Comparison of ENCODE assay signal across 8 mouse cellular contexts in the genomic region with DNA sequence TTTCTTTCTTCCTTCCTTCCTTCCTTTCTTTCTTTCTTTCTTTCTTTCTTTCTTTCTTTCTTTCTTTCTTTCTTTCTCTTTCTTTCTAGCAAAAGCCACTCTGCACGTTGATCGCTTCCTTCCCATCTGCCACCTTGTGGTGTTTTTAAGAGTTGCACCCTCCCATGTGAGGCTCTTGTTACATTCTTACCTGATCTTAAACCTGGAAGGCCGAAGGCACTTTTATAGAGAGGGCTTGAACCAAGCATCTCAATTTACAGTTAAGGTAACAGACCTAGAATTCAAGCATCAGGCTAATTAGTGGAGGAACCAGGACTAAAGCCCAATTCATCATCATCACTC. TPM values are rescaled to one million over a fixed set of nuclear protein-coding genes. Genes with fewer than 3 reads are reported as not detected.
A peak's percentile ranks its signal among the peaks of the same experiment; 100 is the strongest.
DNase-seq lines count a peak whose midpoint lies in the region; ATAC-seq and TF ChIP-seq lines count a peak whose summit lies in the region.
"Had no signal": no experiment of that assay in that cellular context is flagged by ENCODE, and none has a peak within 500 bp of the region (broad histone marks: within the 10 kb centered on the region; RNA-seq: fewer than 3 reads in every experiment).

No protein-coding gene starts in this region.

- TF ChIP-seq POLR2A in ES-Bruce4 (IDR thresholded peaks at IDR 0.05; ENCODE audit: insufficient read depth, low read length) = no peak

- peak overlapping the region; percentile 52 for H3K4me2 ChIP-seq in heart, postnatal 0 days (ENCODE audit: low read depth, low read length)
- peak overlapping the region; percentile 48 for H3K4me2 ChIP-seq in lung, embryonic 15.5 days

- peak overlapping the region; percentile 70 for H3K9ac ChIP-seq in ES-Bruce4 (ENCODE audit: low read depth, poor library complexity, severe bottlenecking)
- 0 out of 2 replicates have a peak overlapping the region, but pooled peaks have one; percentile 32 for H3K9ac ChIP-seq in heart, postnatal 0 days (replicated peaks; ENCODE audit: low read depth, low read length)
- H3K9ac ChIP-seq in lung, embryonic 15.5 days = 0 out of 2 replicates have a peak overlapping the region, but pooled peaks have one; percentile 20

- no peaks in the 10 kb centered on the region for H3K9me3 ChIP-seq in ES-Bruce4 (replicated peaks; ENCODE audit: control insufficient read depth, insufficient read depth, low read length, poor library complexity, severe bottlenecking)
- 0 out of 2 replicates have a peak, but pooled peaks cover 5% of the 10 kb centered on the region for H3K9me3 ChIP-seq in embryonic facial prominence, embryonic 10.5 days
- H3K9me3 ChIP-seq in heart, postnatal 0 days (replicated peaks; ENCODE audit: control insufficient read depth, low read length) = no peaks in the 10 kb centered on the region
- H3K9me3 ChIP-seq in lung, embryonic 15.5 days = no peaks in the 10 kb centered on the region

- no peak for TF ChIP-seq EP300 in ES-Bruce4 (IDR thresholded peaks at IDR 0.05; ENCODE audit: insufficient read depth, low read depth, low read length)
- no peak for TF ChIP-seq EP300 in heart, postnatal 0 days (IDR thresholded peaks at IDR 0.05; ENCODE audit: low read depth)

- no peak overlapping the region for H3K4me3 ChIP-seq in ES-Bruce4 (ENCODE audit: low read depth, low read length)
- no peak overlapping the region for H3K4me3 ChIP-seq in embryonic facial prominence, embryonic 10.5 days
- H3K4me3 ChIP-seq in heart, postnatal 0 days (ENCODE audit: low read depth, low read length) = peak overlapping the region; percentile 33
- H3K4me3 ChIP-seq in lung, embryonic 15.5 days = peak overlapping the region; percentile 26

- no peak for TF ChIP-seq CTCF in ES-Bruce4 (IDR thresholded peaks at IDR 0.05; ENCODE audit: low read depth, low read length)
- peak; percentile 70 for TF ChIP-seq CTCF in heart, postnatal 0 days (IDR thresholded peaks at IDR 0.05; ENCODE audit: low read depth)

- H3K27ac ChIP-seq in ES-Bruce4 (ENCODE audit: insufficient read depth, low read length) = peak overlapping the region; percentile 84
- H3K27ac ChIP-seq in embryonic facial prominence, embryonic 10.5 days (replicated peaks) = peak overlapping the region; percentile 74
- peak overlapping the region; percentile 53 for H3K27ac ChIP-seq in heart, postnatal 0 days (ENCODE audit: low read depth)
- peak overlapping the region; percentile 48; the same call in 1 of the 2 replicates for H3K27ac ChIP-seq in lung, embryonic 15.5 days
- H3K27ac ChIP-seq: macrophage had no signal

- peaks cover 7% of the 10 kb centered on the region for H3K4me1 ChIP-seq in ES-Bruce4 (ENCODE audit: control insufficient read depth, insufficient read depth, low read length)
- peaks cover 46% of the 10 kb centered on the region for H3K4me1 ChIP-seq in embryonic facial prominence, embryonic 10.5 days
- H3K4me1 ChIP-seq in heart, postnatal 0 days (ENCODE audit: control insufficient read depth, insufficient read depth) = peaks cover 32% of the 10 kb centered on the region; the same call in 1 of the 2 replicates
- H3K4me1 ChIP-seq in lung, embryonic 15.5 days = peaks cover 29% of the 10 kb centered on the region

- DNase-seq in embryonic facial prominence, embryonic 10.5 days (ENCODE audit: low spot score) = peak; percentile 64
- peak; percentile 54 for DNase-seq in heart, postnatal 0 days (ENCODE audit: low spot score)
- peak; percentile 78 to 85 for DNase-seq in kidney, postnatal 4 days
- DNase-seq in retina, embryonic 14.5 days (ENCODE audit: low spot score) = peak; percentile 79

- ATAC-seq in activated CD4-positive, CD25-positive, alpha-beta regulatory T cell, adult 4 months = peak; percentile 73
- no peak for ATAC-seq in heart, postnatal 0 days (ENCODE audit: insufficient read depth, low read depth)
- no peak for ATAC-seq in lung, embryonic 15.5 days (ENCODE audit: borderline replicate concordance, extremely low read depth, low FRiP score, low TSS enrichment)

- H3K36me3 ChIP-seq in ES-Bruce4 (ENCODE audit: control insufficient read depth, insufficient read depth, low read length, poor library complexity, severe bottlenecking) = no peaks in the 10 kb centered on the region
- H3K36me3 ChIP-seq in embryonic facial prominence, embryonic 10.5 days (replicated peaks) = no peaks in the 10 kb centered on the region
- H3K36me3 ChIP-seq in heart, postnatal 0 days (replicated peaks; ENCODE audit: control insufficient read depth, insufficient read depth, low read length) = no peaks in the 10 kb centered on the region
- no peaks in the 10 kb centered on the region for H3K36me3 ChIP-seq in lung, embryonic 15.5 days

- 38% methylated on average over 3 of the region's 3 CpGs for WGBS in embryonic facial prominence, embryonic 10.5 days
- WGBS in heart, postnatal 0 days = 30% methylated on average over 3 of the region's 3 CpGs
- WGBS in lung, embryonic 15.5 days = 30% methylated on average over 3 of the region's 3 CpGs

- H3K27me3 ChIP-seq in ES-Bruce4 (ENCODE audit: control insufficient read depth, insufficient read depth, low read length, poor library complexity, severe bottlenecking) = no peaks in the 10 kb centered on the region
- no peaks in the 10 kb centered on the region for H3K27me3 ChIP-seq in embryonic facial prominence, embryonic 10.5 days (replicated peaks; ENCODE audit: low read depth, poor library complexity, severe bottlenecking)
- H3K27me3 ChIP-seq in heart, postnatal 0 days (ENCODE audit: control insufficient read depth, insufficient read depth, low read length) = no peaks in the 10 kb centered on the region
- H3K27me3 ChIP-seq in lung, embryonic 15.5 days = no peaks in the 10 kb centered on the region

RNA-seq across cellular contexts. Expression of gene Psmg4, which starts 7.9 kb away (rescaled TPM):
- polyA plus RNA-seq in ES-Bruce4 (2011; ENCODE audit: insufficient read depth, insufficient read length, low read depth, missing spikeins) = 29.2 and 39.1 TPM in 2 replicates
- 10 to 100 TPM; 51.0 to 57.8 TPM for polyA plus RNA-seq in activated CD4-positive, CD25-positive, alpha-beta regulatory T cell, adult 4 months (2017; shearing (Covaris generic))
- polyA plus RNA-seq in embryonic facial prominence, embryonic 10.5 days (2016; fragmentation: Nextera tagmentation; extraction: Ambion mirVana) = 97.9 and 99.9 TPM in 2 replicates
- 58.0 and 108 TPM in 2 replicates for total RNA-seq in heart, postnatal 0 days (2014; rRNA removed; ENCODE audit: low replicate concordance)
- polyA plus RNA-seq in heart, postnatal 0 days (2015; fragmentation: Nextera tagmentation; extraction: Ambion mirVana) = 86.3 and 87.8 TPM in 2 replicates
- polyA plus RNA-seq in lung, embryonic 15.5 days (2015; fragmentation: Nextera tagmentation; extraction: Ambion mirVana) = 64.3 and 72.7 TPM in 2 replicates

RNA-seq across cellular contexts. Expression of gene Tubb2b, which starts 24.6 kb away (rescaled TPM):
- 229 and 267 TPM in 2 replicates for polyA plus RNA-seq in ES-Bruce4 (2011; ENCODE audit: insufficient read depth, insufficient read length, low read depth, missing spikeins)
- polyA plus RNA-seq in activated CD4-positive, CD25-positive, alpha-beta regulatory T cell, adult 4 months (2017; shearing (Covaris generic)) = 1 to 10 TPM in 1 of 2 experiments, under 1 TPM in 1; 0.69 to 1.0 TPM
- polyA plus RNA-seq in embryonic facial prominence, embryonic 10.5 days (2016; fragmentation: Nextera tagmentation; extraction: Ambion mirVana) = 65.5 and 73.2 TPM in 2 replicates
- total RNA-seq in heart, postnatal 0 days (2014; rRNA removed; ENCODE audit: low replicate concordance) = 157 and 227 TPM in 2 replicates
- 16.9 and 19.7 TPM in 2 replicates for polyA plus RNA-seq in heart, postnatal 0 days (2015; fragmentation: Nextera tagmentation; extraction: Ambion mirVana)
- 18.0 and 19.7 TPM in 2 replicates for polyA plus RNA-seq in lung, embryonic 15.5 days (2015; fragmentation: Nextera tagmentation; extraction: Ambion mirVana)

Comparison
In these comparisons a context has a peak if more than half of its experiments do, and no peak if none do; other contexts are left out.
1. H3K4me3 ChIP-seq: peak in heart, postnatal 0 days (single experiment) and lung, embryonic 15.5 days (single experiment); none in ES-Bruce4 (single experiment) and embryonic facial prominence, embryonic 10.5 days (single experiment).
2. H3K9ac ChIP-seq: peak in every context shown above with its lines; median percentile 70 in ES-Bruce4; 32 in heart, postnatal 0 days; 20 in lung, embryonic 15.5 days.
3. Peak in every context shown above with its lines, with median percentiles within 50 percentile points of each other: H3K27ac ChIP-seq and DNase-seq.